Mouse (Mus musculus): ENCODE data around the gene Map7d2. TPM values are rescaled to one million over a fixed set of nuclear protein-coding genes. Genes with fewer than 3 reads are reported as not detected.

Map7d2 gene
- polyA plus RNA-seq, 1 experiment, result 15.0 TPM

DNA sequence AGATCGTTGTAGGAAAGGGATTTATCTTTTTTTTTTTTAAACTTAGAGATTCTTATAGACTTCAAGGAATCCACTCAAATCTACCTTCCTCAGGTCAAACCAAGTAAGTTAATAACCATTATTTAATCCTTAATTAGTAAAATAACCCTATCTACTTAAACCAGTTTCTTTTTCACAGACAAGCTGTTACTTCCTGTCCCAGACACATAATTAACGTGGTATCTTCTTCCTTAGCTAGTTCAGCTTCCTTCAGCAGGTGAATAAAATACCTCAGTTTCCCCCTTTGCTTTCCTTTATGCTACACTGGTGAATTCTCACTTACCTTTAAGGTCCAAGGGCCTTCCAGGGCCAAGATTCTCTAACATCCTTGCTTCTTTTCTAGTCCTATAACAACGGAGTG, 107.4 kb downstream of the Map7d2 start:
- TF ChIP-seq POLR2A (IDR thresholded peaks at IDR 0.05; ENCODE audit: borderline replicate concordance, extremely low read depth, insufficient read depth, insufficient read length, poor library complexity, severe bottlenecking) (no peak), CTCF (IDR thresholded peaks at IDR 0.05; ENCODE audit: borderline replicate concordance, extremely low read depth, insufficient read depth, insufficient read length) (no peak)
- no peak for DNase-seq (ENCODE audit: low read depth)

DNA sequence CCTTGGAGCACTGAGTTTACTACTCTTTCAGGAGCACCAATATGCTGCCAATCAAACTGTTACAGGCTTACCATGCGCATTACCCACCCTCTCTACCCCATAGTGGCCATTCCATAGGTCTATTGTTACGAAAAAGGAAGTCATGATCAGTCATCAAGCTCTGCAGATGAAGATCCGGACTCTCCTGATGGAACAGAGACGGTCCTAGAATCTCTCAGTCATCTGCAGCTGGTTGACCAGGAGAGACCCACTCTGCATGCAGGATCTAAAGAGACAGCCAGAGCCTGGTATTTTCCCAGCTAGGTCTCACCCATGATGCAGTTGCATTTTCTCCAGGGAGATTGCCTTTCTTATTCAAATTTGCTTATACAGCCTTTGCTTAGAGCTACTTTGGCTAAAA, 108.3 kb downstream of the Map7d2 start:
- DNase-seq (ENCODE audit: low read depth), result no peak
- TF ChIP-seq POLR2A (IDR thresholded peaks at IDR 0.05; ENCODE audit: borderline replicate concordance, extremely low read depth, insufficient read depth, insufficient read length, poor library complexity, severe bottlenecking), result no peak
- no peak for TF ChIP-seq CTCF (IDR thresholded peaks at IDR 0.05; ENCODE audit: borderline replicate concordance, extremely low read depth, insufficient read depth, insufficient read length)

DNA sequence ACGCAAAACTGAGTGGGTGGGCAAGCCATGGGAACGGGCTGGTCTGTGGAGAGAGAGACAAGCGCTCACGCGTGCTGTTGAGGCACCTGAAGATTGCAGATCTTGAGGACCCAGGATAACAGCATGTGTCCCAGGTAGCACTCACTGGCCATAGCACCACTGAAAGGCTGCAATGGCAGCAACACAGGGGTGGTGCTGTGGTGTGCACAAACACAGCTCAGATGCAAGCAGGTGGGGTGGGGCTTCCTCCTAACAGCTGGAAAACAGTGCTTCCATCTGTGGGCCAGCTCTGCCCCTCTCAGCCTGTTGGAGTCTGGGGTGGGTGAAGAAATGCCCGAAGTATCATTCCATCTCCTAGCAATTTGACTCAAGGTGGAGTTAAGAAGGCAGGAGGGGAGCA, 112.0 kb downstream of the Map7d2 start, which contains the start of gene Bclaf3:
TSS of gene Bclaf3 (plus strand) at position 301 of the 400 bp plus-strand sequence.
- DNase-seq (ENCODE audit: low read depth), result no peak
- TF ChIP-seq POLR2A (IDR thresholded peaks at IDR 0.05; ENCODE audit: borderline replicate concordance, extremely low read depth, insufficient read depth, insufficient read length, poor library complexity, severe bottlenecking) (no peak), CTCF (IDR thresholded peaks at IDR 0.05; ENCODE audit: borderline replicate concordance, extremely low read depth, insufficient read depth, insufficient read length) (no peak)

DNA sequence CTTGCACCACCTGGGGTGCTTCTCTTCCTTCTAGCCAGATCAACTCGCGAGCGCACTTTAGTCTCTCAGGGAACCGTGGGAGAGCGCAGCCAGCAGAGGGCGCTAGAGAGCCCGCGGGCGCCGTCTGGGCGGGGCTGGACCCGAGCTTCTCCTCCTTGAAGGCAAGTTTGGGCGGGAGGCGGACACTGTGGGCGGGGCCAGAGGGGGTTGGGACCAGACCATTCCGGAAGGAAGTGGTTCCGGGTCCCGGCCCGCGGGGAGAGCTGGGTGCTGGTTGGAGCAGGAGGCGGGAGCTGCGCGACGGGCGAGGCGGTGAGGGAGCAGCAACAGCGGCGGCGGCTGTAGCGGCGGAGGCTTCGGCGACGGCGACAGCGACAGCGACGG, 118.0 kb downstream of the Map7d2 start:
- peak; percentile 64 for TF ChIP-seq POLR2A (IDR thresholded peaks at IDR 0.05; ENCODE audit: borderline replicate concordance, extremely low read depth, insufficient read depth, insufficient read length, poor library complexity, severe bottlenecking)
- peak; percentile 90 for TF ChIP-seq CTCF (IDR thresholded peaks at IDR 0.05; ENCODE audit: borderline replicate concordance, extremely low read depth, insufficient read depth, insufficient read length)
- peak; percentile 98 for DNase-seq (ENCODE audit: low read depth)

DNA sequence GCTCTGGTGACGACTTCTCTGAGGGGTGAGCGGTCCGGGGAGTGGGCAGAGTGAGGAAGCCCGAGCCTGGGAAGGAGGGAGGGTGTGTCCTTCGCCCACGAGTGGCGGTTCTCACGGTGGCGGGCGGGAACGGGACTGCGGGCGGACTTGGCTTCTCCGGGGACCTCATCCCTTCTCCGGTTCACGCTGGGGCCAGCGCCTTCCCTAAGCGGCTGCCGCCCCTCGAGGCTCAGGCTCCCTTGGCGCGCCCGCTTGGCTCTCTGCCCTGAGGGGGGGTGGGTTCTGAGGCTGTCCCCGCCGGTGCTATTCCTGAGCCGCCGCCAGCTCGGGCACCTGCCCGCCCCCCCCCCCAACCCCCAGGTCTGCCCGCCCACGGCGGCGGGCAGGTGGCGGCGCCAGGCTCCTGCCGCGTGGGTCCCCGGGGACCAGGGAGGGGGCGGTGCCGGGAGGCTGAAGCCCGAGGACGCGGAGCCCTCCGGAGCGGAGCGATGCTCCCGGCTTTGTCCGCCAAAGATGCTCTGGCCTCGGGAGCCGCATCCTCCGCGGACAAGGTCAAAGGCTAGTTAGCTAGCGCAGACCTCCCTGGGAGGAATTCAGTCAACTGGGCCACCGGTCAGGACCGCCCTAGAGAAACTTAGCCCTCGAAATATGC, 118.6 kb downstream of the Map7d2 start:
- TF ChIP-seq POLR2A (IDR thresholded peaks at IDR 0.05; ENCODE audit: borderline replicate concordance, extremely low read depth, insufficient read depth, insufficient read length, poor library complexity, severe bottlenecking) (no peak), CTCF (IDR thresholded peaks at IDR 0.05; ENCODE audit: borderline replicate concordance, extremely low read depth, insufficient read depth, insufficient read length) (no peak)
- peak; percentile 37 for DNase-seq (ENCODE audit: low read depth)

DNA sequence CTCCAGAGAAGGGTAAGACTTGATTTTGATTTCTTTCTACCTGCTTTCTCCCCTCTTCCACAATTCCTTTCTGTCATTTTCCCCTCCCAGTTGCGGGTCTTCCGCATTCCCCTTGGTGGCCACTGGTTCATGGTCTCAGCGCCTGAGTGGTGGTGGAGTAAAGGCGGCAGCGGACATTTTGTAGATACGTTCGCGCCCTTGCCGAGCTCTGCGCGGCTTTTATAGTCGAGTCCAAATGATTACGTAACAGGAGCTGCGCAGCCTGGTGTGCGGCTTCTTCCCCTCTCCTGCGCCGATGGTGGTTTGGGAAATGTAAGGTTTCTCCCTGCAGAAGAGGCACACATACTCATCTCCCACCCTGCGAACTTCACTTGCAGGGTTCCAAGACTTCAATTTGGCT, 127.6 kb downstream of the Map7d2 start:
- no peak for DNase-seq (ENCODE audit: low read depth)
- TF ChIP-seq POLR2A (IDR thresholded peaks at IDR 0.05; ENCODE audit: borderline replicate concordance, extremely low read depth, insufficient read depth, insufficient read length, poor library complexity, severe bottlenecking) (no peak), CTCF (IDR thresholded peaks at IDR 0.05; ENCODE audit: borderline replicate concordance, extremely low read depth, insufficient read depth, insufficient read length) (no peak)

DNA sequence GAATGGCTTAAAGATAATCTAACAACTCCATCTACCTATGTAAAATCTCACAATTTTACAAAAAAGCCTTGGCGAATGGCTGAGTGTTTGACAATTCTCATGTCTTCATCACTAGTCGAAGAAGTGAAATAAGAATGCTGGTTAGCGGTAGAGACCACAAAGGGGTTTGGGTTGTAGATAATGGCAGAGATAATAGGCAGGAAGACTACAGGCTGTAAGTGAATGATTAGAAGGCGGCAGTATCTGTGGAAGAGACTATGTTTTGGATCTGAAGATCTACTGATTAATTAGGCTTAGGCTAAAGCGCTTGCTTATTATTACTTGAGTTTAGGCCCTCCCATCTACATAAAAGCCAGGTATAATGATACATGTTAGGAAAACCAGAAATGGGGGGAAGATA, 132.7 kb downstream of the Map7d2 start:
- TF ChIP-seq POLR2A (IDR thresholded peaks at IDR 0.05; ENCODE audit: borderline replicate concordance, extremely low read depth, insufficient read depth, insufficient read length, poor library complexity, severe bottlenecking), result no peak
- no peak for TF ChIP-seq CTCF (IDR thresholded peaks at IDR 0.05; ENCODE audit: borderline replicate concordance, extremely low read depth, insufficient read depth, insufficient read length)
- no peak for DNase-seq (ENCODE audit: low read depth)

Other genes starting within 250 kb of the Map7d2 start
- gene Rps6ka3, start 204.3 kb upstream of the Map7d2 start, polyA plus RNA-seq (2012; rRNA removed), result 19.9 and 24.4 TPM in 2 replicates
- gene Eif1ax, start 42.4 kb upstream of the Map7d2 start, polyA plus RNA-seq (2012; rRNA removed), result 84.3 and 101 TPM in 2 replicates
- 21.7 and 26.8 TPM in 2 replicates for gene Bclaf3, start 112.1 kb downstream of the Map7d2 start, polyA plus RNA-seq (2012; rRNA removed)
- 25.1 and 34.4 TPM in 2 replicates for gene Sh3kbp1, start 212.7 kb downstream of the Map7d2 start, polyA plus RNA-seq (2012; rRNA removed)

Data from brain, embryonic 14.5 days (tissue).